Mouse (Mus musculus) urinary bladder, postnatal 14 days (tissue): ENCODE data around the gene Ccnjl.
A peak's percentile ranks its signal among the peaks of the same experiment; 100 is the strongest.

Experiments
- DNase-seq: peaks from one replicate; pipeline ENCODE4 v3.0.0; 2021; ENCODE audit warnings: low spot score

The Ccnjl gene

GRCm38 (mm10) chr11:43528078-43528682 is 404 bp upstream of the Ccnjl start:
- DNase-seq: peak; percentile 18

- no peak for DNase-seq
Observed at GRCm38 (mm10) chr11:43530043-43530442, 1.5 kb downstream of the Ccnjl start.

GRCm38 (mm10) chr11:43531619-43532018 is 3.0 kb downstream of the Ccnjl start:
- no peak for DNase-seq

GRCm38 (mm10) chr11:43537074-43537473 is 8.5 kb downstream of the Ccnjl start:
- DNase-seq: peak; percentile 48

- DNase-seq: no peak
Observed at GRCm38 (mm10) chr11:43539863-43540262, 11.3 kb downstream of the Ccnjl start.

- no peak for DNase-seq
Observed at GRCm38 (mm10) chr11:43543711-43544466, 15.3 kb downstream of the Ccnjl start.

GRCm38 (mm10) chr11:43544819-43545218 is 16.2 kb downstream of the Ccnjl start:
- DNase-seq: no peak

- DNase-seq: no peak
Observed at GRCm38 (mm10) chr11:43545873-43546475, 17.4 kb downstream of the Ccnjl start.

GRCm38 (mm10) chr11:43546678-43547077 is 18.1 kb downstream of the Ccnjl start:
- no peak for DNase-seq

- no peak for DNase-seq
Observed at GRCm38 (mm10) chr11:43548148-43548547, 19.6 kb downstream of the Ccnjl start.

GRCm38 (mm10) chr11:43548657-43549435 is 20.3 kb downstream of the Ccnjl start:
- no peak for DNase-seq

GRCm38 (mm10) chr11:43549701-43550100 is 21.1 kb downstream of the Ccnjl start:
- peak; percentile 20 for DNase-seq

GRCm38 (mm10) chr11:43551756-43552155 is 23.2 kb downstream of the Ccnjl start:
- no peak for DNase-seq

GRCm38 (mm10) chr11:43552675-43553074 is 24.1 kb downstream of the Ccnjl start:
- no peak for DNase-seq

- no peak for DNase-seq
Observed at GRCm38 (mm10) chr11:43556538-43556937, 28.0 kb downstream of the Ccnjl start.

- DNase-seq: no peak
Observed at GRCm38 (mm10) chr11:43559515-43560292, 31.1 kb downstream of the Ccnjl start.

- no peak for DNase-seq
Observed at GRCm38 (mm10) chr11:43563654-43564244, 35.2 kb downstream of the Ccnjl start.

- DNase-seq: no peak
Observed at GRCm38 (mm10) chr11:43565414-43565813, 36.8 kb downstream of the Ccnjl start.

GRCm38 (mm10) chr11:43565852-43566251 is 37.3 kb downstream of the Ccnjl start:
- no peak for DNase-seq

GRCm38 (mm10) chr11:43566696-43567095 is 38.1 kb downstream of the Ccnjl start:
- DNase-seq: no peak

- DNase-seq: peak; percentile 37
Observed at GRCm38 (mm10) chr11:43568263-43568662, 39.7 kb downstream of the Ccnjl start.
